Mouse (Mus musculus): Measurements from ENCODE around the gene Yipf7.

- TF ChIP-seq CTCF (IDR thresholded peaks at IDR 0.05; ENCODE audit: low read depth, low read length) (no peak), POLR2A (IDR thresholded peaks at IDR 0.05; ENCODE audit: insufficient read depth, low read length) (no peak)
Observed at GRCm38 (mm10) chr5:69489046-69489445, 53.4 kb downstream of the Yipf7 start.

All from ES-Bruce4 (cell line).